Mouse (Mus musculus) cerebellum, adult 9-11 months (tissue): ENCODE measurements around the gene Gapt.
"Not testable (repeated sequence)": the region's sequence is repeated elsewhere in the genome, so short reads cannot be mapped to it uniquely, and the experiment has no call there.

Experiments used
- DNase-seq: peaks from one replicate; pipeline ENCODE4 v3.0.0; 2022

Gapt gene

DNA sequence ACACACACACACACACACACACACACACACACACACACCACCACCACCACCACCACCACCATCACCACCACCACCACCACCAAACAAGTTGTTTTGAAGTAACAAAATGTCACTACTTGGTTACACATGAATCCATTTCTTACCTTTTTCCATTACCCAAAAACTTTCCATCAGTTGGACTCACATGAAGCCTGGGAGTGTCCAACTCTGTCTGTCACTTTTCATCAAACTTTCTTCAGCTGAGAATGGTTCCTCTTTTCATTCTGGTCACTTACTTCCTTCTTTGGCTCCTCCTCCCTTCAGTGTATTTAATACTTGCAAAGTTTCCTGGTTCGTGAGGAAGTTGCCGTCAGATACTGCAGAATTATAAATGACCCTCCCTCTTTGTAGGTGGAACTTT, at the start of gene Gapt:
Gene Gapt, minus strand, starts transcription at position 259 of the 400 bp plus-strand sequence.
- DNase-seq, result no peak

DNA sequence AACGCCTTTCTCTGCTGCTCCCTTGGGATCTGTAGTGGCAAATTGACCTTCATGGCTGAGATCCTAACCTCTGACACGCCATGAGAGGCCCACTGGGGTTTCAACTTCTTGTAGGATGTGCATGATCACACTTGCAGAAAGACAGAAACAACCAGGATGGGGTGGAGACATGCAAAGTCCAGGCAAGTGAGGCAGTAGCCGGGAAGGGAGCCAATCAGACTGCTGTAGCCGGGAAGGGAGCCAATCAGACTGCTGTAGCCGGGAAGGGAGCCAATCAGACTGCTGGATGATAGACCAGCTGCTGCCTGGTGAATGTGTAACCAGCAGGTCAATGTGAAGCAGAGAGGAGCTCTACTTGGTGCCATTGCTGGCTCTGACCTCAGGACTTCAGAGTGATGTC, 49.2 kb upstream of the Gapt start:
- DNase-seq, result no peak

DNA sequence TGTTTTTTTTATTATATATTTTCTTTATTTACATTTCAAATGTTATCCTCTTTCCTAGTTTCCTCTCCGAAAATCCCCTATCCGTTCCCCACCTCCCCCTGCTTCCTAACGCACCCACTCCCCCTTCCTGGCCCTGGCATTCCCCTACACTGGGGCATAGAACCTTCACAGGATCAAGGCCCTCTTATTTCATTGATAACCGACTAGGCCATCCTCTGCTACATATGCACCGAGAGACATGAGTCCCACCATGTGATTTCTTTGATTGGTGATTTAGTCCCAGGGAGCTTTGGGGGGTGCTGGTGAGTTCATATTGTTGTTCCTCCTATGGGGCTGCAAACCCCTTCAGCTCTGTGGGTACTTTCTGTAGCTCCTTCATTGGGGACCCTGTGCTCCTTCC, 47.7 kb upstream of the Gapt start:
- not testable (repeated sequence) for DNase-seq

DNA sequence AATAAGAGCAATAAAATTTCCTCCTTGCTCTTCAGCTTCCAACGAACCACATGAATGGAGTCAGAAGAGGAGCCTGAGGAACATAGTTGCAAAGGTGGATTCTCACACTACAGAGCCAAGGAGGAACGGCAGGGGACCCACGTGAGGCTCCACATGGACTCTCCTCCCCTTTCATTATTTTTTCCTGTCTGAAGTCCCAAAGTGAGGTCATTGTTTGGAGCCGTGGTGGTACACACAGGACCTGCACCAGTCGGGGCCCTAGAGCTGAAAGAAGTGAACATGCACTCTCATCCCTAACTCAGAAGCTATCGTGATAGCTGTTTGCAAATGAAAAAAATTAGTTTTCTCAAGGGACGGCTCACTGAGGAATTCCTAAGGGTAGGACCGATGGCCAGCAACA, 47.1 kb upstream of the Gapt start:
- no peak for DNase-seq

DNA sequence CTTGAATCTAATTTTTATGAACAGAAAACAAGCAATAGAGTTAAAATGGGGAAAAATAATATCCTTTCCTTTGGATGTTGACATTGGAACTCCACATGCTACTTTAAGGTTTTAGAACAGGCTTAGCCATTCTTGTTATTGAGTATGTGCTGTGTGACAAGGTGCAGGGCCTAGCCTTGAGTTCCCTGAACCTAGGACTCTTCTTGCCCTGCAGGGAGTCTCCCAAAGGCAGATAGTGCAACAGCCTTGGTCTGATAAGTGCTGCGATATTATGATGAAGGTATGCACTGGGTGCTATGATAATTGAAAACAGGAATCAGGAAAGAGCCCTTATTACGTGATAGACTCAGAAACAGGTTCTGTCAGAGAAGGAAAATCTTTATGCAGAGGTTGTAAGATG, 44.9 kb upstream of the Gapt start:
- DNase-seq, result no peak

DNA sequence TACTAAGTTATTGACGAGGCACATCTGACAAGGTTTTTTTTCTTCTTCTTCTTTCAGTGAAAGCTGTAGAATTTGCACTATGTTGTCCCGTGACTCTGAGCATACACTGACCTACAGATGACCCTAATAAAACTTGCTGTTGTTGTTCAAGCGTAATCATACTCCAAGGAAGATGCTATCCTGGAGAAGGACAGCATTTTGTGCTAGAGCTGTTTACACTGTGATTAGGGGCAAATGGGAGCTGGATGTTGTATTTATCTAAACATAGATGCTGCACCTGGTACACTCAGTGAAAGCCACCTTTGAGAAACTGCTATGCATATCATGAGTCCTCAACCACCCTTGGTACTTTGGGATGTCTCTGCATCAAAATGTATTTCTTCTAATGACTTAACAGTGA, 44.4 kb upstream of the Gapt start:
- DNase-seq, result no peak

DNA sequence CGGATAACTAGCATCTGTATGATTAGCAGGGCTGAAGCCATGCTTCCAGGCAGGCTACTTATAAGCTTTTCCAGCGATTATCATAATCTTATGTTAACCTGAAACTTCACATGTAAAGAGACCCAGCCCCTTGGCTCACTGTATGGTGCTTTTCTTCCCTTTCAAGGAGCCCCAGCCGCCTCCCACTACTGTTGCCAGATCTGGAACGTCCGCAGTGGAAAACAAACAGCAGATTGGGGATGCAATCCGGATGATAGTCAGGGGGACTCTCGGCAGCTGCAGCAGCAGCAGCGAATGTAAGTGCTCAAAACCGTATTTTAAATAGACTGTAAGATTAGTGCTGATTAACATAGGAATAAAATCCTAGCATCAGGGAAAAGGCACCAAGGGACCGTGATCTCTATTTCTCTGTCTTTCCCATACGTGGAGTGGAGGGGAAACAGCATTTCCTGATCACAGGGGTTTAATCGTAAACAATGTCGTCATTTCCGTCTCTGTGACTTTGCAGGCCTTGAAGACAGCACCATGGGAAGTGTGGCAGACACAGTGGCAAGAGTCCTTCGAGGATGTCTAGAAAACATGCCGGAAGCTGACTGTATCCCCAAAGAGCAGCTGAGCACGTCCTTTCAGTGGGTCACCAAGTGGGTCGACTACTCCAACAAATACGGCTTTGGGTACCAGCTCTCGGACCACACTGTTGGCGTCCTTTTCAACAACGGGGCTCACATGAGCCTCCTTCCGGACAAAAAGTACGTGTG, 41.7 kb upstream of the Gapt start:
- no peak for DNase-seq

DNA sequence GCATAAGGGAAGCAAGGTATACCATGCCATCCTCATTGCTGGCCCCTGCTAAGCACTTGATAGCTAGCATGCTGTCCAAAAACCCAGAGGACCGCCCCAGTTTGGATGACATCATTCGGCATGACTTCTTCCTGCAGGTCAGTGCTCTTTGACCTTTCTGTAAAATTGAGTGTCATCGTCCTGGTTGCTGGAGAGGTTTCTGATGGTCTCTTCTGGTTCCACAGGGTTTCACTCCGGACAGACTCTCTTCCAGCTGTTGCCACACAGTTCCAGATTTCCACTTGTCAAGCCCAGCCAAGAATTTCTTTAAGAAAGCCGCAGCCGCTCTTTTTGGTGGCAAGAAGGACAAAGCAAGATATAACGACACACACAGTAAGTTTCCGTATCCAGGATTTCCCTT, 40.8 kb upstream of the Gapt start:
- no peak for DNase-seq

DNA sequence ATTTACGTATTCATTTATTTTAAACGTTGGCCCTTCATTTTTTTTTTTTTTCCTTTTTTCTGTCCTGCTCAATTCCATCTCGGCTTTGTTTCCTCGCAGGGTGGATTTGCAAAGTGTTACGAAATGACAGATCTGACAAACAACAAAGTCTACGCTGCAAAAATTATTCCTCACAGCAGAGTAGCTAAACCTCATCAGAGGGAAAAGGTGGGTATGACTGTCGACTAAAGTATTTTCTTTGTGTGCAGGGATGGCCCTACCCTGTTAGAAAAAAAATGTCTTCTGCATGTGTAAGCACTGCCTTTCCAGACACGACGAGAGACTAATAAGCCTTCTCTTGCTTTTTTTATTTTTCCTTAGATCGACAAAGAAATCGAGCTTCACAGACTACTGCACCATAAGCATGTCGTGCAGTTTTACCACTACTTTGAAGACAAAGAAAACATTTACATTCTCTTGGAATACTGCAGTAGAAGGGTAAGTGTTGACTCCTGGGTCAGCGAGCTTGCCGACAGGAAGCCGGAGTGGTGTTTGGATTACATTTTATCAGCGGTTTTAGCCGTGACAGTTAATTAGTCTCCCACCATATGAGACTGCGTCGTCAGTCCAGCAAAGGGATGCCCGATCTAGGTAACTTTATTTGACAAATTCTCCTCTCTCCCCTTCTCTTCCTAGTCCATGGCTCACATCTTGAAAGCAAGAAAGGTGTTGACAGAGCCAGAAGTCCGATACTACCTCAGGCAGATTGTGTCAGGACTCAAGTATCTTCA, 39.1 kb upstream of the Gapt start:
- DNase-seq, result no peak

DNA sequence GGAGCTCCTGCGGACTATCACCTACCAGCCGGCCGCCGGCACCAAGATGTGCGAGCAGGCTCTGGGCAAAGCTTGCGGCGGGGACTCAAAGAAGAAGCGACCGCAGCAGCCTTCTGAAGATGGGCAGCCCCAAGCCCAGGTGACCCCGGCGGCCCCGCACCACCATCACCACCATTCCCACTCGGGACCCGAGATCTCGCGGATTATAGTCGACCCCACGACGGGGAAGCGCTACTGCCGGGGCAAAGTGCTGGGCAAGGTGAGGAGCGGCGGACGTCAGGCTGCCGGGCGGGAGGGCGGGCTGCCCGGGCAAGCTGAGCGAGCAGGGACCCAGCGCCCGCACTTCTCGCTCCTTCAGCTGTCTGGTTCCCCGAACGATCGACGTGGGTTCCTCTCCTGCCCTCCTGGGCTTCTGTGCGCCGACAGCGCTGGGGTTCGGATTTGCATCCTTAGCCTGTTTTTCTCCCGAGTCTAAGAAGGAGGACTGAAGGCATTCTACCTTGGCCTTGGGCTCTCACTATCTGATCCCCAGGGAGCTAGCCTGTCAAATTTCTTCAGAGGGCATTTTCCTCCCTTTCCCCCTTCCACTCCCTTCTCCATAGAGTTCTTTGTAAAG, 38.3 kb upstream of the Gapt start:
- no peak for DNase-seq

DNA sequence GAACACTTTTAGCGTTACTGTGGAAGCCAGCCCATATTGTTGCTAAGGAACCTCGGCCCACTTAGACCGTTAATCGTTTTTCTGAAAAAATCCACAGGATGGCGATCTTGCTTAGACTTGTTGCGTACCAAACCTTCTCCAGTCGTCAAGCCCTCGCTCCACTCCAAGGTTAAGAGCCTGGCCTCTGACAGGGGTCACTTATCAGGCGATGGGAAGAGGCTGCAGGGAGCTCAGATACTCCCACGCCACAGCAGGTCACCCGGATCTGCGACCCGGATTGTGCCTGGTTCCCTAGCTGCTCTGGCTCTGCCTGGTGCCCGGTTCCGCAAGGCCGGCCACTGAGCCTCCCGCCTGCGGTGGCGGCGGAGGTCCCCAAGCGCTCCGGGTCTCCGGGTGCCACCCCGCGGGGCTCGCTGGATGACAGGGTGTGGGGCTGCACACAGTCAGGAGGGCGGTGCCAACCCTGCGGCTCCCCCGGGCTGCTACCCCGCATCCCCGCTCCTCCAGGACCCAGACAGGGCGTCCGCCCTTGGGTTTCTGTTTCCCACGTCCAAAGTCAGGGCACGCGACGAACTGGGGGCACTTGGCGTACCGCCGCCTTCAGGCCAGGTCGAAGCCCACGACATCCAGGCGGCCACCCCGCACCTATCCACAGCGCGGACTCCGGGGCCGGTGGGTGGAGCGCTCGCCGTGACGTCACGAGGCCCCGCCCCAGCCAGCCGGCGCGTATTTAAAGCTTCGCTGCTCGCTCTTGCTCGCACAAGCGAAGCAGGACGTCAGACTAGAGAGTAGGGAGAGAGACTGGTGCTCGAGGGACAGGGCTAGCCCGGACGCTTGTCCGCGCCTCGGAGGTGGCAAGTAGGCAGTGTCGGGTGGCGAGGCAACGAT, 37.5 kb upstream of the Gapt start, which contains the start of gene Plk2:
Gene Plk2, plus strand, starts transcription at position 756 of the 888 bp plus-strand sequence.
- peak; percentile 92 for DNase-seq

DNA sequence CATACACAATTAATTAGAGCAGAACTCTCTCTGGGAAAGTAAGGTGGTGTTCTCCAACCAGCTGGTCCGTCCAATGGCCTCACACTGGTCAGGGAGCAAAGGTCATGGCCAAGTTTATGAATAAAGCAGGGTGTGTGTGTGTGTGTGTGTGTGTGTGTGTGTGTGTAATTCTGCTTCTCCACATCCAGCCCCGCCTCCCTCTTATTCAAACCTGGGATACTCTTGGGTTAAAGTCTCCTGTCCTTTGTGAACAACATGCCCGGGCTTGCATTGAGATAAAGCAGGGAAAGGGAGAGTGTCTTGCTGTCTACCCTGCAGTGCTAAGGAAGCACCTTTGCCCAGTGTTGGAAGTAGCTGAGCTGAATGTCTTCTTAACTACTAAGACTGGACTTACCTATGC, 35.6 kb upstream of the Gapt start:
- DNase-seq, result no peak

DNA sequence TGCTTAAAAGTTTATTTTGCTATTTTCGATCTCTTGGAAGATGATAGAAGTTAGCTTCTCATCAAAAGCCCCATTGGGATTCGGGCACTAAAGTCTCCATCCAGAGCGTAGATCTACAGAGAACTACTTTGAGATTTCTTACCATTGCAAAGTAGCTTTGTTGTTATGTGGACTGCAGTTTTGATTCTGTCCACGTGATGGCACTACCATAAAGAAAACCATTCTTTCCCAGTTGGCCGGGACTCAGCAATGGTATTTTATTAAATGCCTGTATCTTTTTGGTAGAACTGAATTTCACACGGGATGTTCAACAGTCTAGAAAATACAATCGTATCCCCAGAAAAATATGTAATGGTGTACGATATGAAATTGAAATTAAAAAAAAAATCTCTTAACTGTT, 35.2 kb upstream of the Gapt start:
- peak; percentile 37 for DNase-seq

DNA sequence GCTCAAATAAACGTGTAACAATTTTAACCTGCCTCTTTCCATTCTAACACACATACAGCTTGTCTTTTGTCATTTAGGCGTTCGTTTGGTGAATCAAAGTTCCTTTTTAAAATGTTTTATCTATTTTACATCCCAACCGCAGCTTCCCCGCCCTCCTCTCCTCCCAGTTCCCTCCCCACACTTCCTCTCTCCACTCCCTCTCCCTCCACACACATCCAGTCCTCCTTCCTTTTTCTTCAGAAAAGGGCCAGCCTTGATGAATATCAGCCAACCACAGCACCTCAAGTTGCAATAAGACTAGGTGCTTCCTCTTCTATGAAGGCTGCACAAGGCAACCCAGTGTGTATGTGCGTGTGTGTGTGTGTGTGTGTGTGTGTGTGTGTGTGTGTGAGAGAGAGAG, 27.5 kb upstream of the Gapt start:
- DNase-seq, result no peak

DNA sequence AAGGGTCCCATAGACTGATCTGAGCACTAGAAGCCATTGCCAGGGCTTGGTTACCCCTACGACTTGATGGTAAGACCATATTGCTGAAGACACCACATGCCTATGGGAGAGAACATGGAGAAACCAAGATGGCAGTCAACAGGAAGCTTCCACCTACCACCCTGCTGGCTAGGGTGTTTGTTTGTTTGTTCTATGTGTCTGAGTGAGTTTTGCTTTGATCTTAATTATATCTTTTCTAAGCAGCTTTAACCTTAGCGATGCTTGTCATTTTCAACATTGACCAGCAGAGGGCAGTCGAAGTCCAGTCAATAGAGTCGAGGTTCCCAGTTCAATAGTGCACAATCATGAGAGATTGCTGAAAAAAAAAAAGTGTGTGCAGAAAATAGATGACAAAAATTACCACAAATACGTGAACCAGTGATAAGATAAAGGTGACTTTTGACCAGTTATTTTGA, 25.5 kb upstream of the Gapt start:
- DNase-seq, result no peak

DNA sequence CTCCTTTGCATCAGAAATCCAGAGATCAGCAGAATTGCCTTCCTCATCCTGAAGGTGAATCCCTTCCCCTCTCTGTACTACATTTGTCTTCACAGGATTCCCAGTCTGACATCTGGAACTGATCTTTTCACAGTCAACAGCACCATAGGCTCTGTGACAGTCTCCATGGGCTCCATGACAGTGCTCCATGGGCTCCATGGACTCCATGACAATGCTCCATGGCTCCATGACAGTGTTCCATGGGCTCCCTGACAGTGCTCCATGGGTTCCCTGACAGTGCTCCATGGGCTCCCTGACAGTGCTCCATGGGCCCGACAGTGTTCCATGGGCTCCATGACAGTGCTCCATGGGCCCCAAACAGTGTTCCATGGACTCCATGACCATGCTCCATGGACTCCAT, 12.7 kb upstream of the Gapt start:
- no peak for DNase-seq

DNA sequence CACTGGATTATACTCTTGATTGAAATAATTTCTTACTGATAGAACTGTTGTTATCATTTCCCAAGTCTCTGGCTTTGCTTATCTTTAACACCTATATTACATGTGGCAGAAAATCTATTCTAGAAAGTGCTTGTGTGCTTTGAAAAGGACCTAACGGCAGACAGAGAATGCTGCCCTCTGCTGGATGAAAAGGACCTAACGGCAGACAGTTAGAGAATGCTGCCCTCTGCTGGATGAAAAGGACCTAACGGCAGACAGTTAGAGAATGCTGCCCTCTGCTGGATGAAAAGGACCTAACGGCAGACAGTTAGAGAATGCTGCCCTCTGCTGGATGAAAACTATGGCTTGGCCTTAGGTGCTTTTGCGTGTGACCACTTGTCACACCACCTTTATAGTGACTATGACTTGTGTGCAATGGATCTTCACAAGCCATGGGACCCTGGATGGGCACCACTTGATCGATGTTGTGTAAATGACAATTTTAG, 11.6 kb upstream of the Gapt start:
- DNase-seq, result peak; percentile 69

DNA sequence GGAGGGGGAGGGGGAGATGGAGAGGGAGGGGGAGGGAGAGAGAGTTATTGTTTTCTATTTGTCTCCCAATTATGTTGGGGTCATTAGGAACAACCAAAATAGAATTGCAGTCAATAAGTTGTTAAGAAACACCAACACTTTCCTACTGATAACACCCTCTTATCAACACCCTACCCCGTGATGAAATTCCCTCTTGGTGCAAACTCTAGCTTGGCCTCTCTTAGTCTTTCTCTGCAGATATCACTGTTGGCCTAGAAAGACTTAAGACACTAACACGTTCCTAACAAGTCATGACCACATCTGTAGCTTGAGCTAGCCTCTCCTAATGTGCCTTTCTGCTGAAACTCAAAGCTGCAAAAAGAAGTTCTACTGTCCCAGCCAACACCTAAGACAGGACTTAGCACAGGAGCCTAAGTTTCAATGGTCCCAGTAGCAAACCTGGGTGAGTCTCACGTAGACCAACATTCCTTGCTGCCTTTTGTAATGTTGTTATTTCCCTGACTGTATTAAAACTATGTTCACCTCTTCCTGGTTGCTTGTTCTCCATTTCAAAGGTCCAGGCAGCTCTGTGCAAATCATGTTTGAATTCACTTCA, 11.1 kb upstream of the Gapt start:
- peak; percentile 9 for DNase-seq

DNA sequence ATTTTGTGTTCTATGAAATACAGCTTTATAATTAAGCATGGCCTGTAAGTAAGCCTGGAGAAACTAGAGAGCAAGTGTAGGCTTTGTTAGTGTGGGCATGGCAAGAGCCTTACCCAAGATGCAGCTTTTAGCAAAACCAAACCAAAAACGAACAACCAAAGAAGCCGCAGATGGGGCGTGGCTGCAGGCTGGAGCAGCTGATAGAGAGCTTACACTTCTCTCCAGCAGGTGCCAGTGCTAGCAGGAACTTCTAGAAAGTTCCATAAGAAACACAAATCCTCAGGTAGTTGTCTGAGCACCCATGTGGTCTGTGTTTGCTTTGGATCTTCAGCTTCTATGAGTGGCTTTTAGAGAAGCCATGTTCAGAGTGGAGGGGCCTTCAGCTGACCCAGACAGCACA, 9.5 kb upstream of the Gapt start:
- no peak for DNase-seq

DNA sequence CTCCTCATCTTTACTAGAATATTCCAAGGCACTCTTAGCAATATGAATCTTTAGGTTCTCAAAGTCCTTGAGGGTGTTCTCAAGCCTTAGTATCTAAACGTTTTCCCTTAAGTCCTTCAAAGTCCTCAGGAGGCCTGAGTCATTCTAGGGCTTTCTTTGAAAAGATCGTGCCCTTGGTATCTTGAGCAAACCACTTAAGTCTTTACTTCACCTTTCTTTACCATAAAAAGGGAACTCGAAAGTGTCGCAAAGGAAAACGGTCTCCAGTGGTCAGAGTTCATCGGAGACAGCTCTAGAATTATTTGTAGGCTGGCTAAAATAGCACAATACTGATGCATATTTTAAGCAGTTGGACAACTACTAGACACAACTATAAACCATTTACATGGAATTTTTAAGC, 6.7 kb upstream of the Gapt start:
- DNase-seq, result no peak

DNA sequence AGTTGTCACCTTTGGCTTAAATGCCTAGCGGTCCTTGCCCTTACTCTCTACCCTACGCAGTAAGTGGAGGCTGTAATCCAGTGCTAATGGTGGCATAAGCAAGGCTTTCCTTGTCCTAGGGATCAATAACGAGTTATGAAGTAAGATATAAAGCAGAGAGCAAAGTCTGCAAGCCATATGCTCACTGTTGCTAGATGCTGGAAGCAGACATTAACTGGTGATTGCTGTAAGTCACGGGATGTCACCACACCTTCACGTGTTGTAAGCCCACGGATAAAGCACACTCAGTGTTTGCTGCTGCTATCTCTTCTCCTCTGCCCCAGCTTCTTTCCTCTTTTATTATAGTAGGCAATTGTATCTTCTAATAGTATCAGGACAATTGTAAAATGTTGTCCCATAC, 5.9 kb downstream of the Gapt start:
- no peak for DNase-seq

DNA sequence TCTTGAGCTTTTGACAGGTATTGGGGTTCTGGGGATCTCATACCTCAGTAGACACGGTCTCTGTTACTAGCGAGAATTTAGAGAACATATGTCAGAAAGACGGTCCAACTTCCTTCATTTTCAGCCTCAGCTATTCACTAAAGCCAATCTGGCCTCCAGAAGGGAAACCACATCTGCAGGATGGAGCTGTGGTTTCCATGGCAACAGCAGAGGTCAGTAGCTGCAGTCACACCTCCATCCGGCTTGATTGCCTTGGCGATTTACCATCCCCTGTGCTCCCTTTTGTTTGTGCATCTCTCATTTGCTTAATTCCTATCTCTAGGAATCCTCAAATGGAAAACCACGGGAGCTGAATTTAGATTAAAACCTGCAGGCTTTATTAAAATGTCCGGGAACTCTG, 10.3 kb downstream of the Gapt start:
- DNase-seq, result no peak
